Mouse (Mus musculus): Measurements from ENCODE around the gene Hrh1. TPM values are rescaled to one million over a fixed set of nuclear protein-coding genes. Genes with fewer than 3 reads are reported as not detected.

Gene Hrh1
- polyA plus RNA-seq, 1 experiment from 2014 or later = 0.19 TPM

DNA sequence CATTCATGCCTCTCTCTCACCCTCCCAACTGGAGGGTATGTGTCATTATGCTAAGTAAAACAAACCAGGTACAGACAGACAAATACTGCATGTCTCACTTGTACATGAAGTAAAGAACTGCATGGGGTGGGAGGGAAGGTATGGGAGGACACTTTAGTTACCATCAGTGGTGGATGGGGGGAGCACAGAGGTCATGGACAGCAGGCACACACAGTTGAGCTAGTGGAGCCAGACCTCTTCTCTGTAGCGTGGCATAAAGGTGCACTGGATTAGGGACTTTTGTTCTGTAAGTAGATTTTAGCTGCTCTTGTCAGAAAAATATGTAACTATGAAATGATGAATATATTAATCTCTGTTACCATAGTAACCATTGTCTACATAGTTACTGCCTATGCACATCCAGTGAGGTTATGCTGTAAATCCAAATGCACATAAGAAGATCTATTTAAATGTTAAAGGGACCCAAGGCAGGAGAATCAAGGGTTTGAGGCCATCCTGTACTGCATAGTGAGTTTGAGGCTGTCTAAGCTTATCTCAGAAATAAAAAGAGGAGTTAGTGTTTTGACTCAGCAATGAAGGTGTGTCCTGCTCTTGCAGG lies 46.6 kb downstream of the Hrh1 start:
- no peak overlapping the region for H3K27ac ChIP-seq (ENCODE audit: low read length)
- TF ChIP-seq EP300 (IDR thresholded peaks at IDR 0.05) (no peak), CTCF (IDR thresholded peaks at IDR 0.05) (no peak)
- H3K4me2 ChIP-seq (replicated peaks; ENCODE audit: low read depth, low read length) = no peak overlapping the region
- ATAC-seq (no peak), DNase-seq (ENCODE audit: low spot score) (no peak)
- no peaks in the 10 kb centered on the region for H3K36me3 ChIP-seq (ENCODE audit: insufficient read depth, low read length)
- H3K4me1 ChIP-seq (ENCODE audit: insufficient read depth, low read depth, low read length) = no peaks in the 10 kb centered on the region
- no peaks in the 10 kb centered on the region for H3K9me3 ChIP-seq (ENCODE audit: low read length)
- WGBS = 75% methylated on average over 1 of the region's 1 CpGs
- peaks cover 3% of the 10 kb centered on the region; the same call in 1 of the 2 replicates for H3K27me3 ChIP-seq (replicated peaks; ENCODE audit: insufficient read depth, low read length)
- no peak overlapping the region for H3K4me3 ChIP-seq (ENCODE audit: low read depth, low read length)
- no peak overlapping the region for H3K9ac ChIP-seq (replicated peaks; ENCODE audit: low read depth)

DNA sequence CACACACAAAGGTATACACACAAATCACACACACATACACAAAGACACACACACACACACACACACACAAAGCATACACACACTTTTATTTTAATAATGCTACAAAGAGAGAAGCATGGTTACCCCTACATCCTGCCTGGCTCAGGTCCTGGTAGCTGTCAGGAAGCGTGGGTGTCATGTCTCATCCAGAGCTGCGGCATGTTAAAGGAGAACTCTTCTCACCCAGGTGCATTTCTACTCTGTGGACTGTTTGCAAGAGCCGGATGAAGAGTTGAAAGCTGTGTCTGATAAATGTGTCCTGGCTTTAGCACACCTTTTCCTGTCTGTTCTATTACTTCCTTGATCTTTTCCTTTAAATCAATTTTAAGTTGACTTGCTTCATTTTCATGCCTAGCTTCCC lies 47.2 kb downstream of the Hrh1 start:
- no peaks in the 10 kb centered on the region for H3K36me3 ChIP-seq (ENCODE audit: insufficient read depth, low read length)
- DNase-seq (ENCODE audit: low spot score) = no peak
- H3K4me1 ChIP-seq (ENCODE audit: insufficient read depth, low read depth, low read length) = no peaks in the 10 kb centered on the region
- peaks cover 3% of the 10 kb centered on the region; the same call in 1 of the 2 replicates for H3K27me3 ChIP-seq (replicated peaks; ENCODE audit: insufficient read depth, low read length)
- H3K4me3 ChIP-seq (ENCODE audit: low read depth, low read length) = no peak overlapping the region
- no peak overlapping the region for H3K4me2 ChIP-seq (replicated peaks; ENCODE audit: low read depth, low read length)
- ATAC-seq = no peak
- H3K9me3 ChIP-seq (ENCODE audit: low read length) = no peaks in the 10 kb centered on the region
- H3K27ac ChIP-seq (ENCODE audit: low read length) = no peak overlapping the region
- 43% methylated on average over 3 of the region's 3 CpGs for WGBS
- no peak for TF ChIP-seq EP300 (IDR thresholded peaks at IDR 0.05)
- TF ChIP-seq CTCF (IDR thresholded peaks at IDR 0.05) = no peak
- H3K9ac ChIP-seq (replicated peaks; ENCODE audit: low read depth) = no peak overlapping the region

DNA sequence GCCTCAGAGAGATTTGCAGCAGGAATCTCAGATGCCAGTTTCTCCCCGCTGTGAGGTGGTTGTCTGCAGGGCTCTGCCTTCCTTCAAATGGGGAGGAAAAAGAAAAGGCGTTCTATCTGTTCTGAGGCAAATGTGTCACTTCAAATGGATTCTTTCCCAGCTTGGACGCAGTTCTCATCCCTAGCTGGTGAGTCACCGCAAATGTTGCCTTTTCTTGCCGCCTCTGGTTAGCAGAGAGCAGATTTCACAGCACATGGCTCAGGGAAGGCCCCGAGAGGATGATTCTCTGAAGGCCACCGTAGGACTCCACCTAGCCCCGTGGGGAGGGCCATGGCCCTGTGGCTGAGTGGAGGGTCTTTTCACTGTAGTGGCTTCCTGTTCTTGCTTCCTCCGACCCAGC lies 51.2 kb downstream of the Hrh1 start:
- 65% methylated on average over 9 of the region's 9 CpGs for WGBS
- TF ChIP-seq CTCF (IDR thresholded peaks at IDR 0.05) (no peak), EP300 (IDR thresholded peaks at IDR 0.05) (no peak)

DNA sequence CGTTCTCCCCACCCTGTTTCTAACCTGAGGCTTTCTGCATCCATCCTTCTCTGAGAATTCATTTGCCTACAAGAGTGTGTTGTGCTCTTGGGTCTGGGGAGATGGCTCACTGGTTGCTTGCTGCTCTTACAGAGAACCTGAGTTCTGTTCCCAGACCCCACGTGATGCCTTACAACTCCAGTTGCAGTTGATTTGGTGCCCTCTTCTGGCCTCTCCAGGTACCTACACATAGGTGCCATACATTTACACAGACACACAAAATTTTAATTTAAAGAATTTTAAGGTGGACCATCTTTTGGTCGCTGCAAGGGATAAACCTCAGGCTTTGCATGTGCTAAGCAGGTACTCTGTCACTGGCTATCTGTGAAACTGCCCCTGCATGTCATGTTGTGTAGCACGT lies 57.5 kb downstream of the Hrh1 start:
- H3K27me3 ChIP-seq (replicated peaks; ENCODE audit: insufficient read depth, low read length) = no peaks in the 10 kb centered on the region
- no peak for TF ChIP-seq EP300 (IDR thresholded peaks at IDR 0.05)
- TF ChIP-seq CTCF (IDR thresholded peaks at IDR 0.05) = no peak
- no peak overlapping the region for H3K4me2 ChIP-seq (replicated peaks; ENCODE audit: low read depth, low read length)
- no peak overlapping the region for H3K9ac ChIP-seq (replicated peaks; ENCODE audit: low read depth)
- no peak for DNase-seq (ENCODE audit: low spot score)
- no peaks in the 10 kb centered on the region for H3K36me3 ChIP-seq (ENCODE audit: insufficient read depth, low read length)
- H3K4me3 ChIP-seq (ENCODE audit: low read depth, low read length) = no peak overlapping the region
- H3K9me3 ChIP-seq (ENCODE audit: low read length) = no peaks in the 10 kb centered on the region
- WGBS = 85% methylated on average over 4 of the region's 4 CpGs
- no peak for ATAC-seq
- no peak overlapping the region for H3K27ac ChIP-seq (ENCODE audit: low read length)
- no peaks in the 10 kb centered on the region for H3K4me1 ChIP-seq (ENCODE audit: insufficient read depth, low read depth, low read length)

More for the DNA sequence above, 51.2 kb downstream of the Hrh1 start:
- no peak for ATAC-seq
- Histone ChIP-seq H3K4me2 (replicated peaks; ENCODE audit: low read depth, low read length) (no peak overlapping the region), H3K27ac (ENCODE audit: low read length) (no peak overlapping the region), H3K4me3 (ENCODE audit: low read depth, low read length) (no peak overlapping the region), H3K4me1 (ENCODE audit: insufficient read depth, low read depth, low read length) (no peaks in the 10 kb centered on the region), H3K9ac (replicated peaks; ENCODE audit: low read depth) (no peak overlapping the region), H3K27me3 (replicated peaks; ENCODE audit: insufficient read depth, low read length) (no peaks in the 10 kb centered on the region), H3K9me3 (ENCODE audit: low read length) (no peaks in the 10 kb centered on the region), H3K36me3 (ENCODE audit: insufficient read depth, low read length) (no peaks in the 10 kb centered on the region)
- DNase-seq (ENCODE audit: low spot score) = no peak

DNA sequence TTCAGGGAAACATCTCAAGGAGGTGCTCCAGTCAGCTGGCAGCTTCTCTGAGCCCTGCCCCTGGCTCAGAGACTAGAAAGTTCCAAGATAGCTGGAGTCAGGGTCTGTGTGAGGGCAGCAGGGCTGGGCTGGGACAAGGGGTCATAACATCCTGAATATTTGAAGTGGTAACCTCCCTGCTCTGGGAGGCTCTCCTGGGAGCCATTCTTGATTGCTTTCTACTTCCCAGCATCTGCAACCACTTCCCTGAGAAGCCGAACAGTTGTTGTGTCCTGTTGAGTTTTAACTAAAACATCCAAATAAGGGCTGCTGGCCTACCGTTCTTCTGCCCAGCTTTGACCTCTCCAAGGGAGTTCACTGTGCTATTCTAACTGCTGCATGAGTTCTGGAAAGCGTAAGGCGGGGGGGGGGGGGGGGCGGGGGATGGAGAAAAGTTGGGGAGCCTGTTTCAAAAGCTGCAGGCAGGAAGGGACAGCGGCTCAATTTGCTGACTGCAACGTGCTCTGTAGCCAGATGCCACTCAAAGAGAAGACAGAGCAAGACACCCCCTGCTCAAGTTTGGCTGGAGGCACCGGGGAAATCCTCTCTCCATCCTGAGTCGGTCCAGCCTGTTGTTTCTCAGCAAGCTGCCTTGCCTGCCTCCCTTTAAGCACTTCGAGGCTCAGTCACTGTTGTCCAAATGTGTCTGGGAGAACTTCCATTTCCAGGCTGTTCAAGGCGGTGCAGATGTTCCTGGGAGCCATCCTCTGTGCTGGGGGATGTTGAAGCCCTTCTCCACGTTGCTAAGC lies 58.7 kb downstream of the Hrh1 start:
- H3K9me3 ChIP-seq (ENCODE audit: low read length) = no peaks in the 10 kb centered on the region
- no peak overlapping the region for H3K27ac ChIP-seq (ENCODE audit: low read length)
- no peak for TF ChIP-seq CTCF (IDR thresholded peaks at IDR 0.05)
- TF ChIP-seq EP300 (IDR thresholded peaks at IDR 0.05) = no peak
- no peaks in the 10 kb centered on the region for H3K27me3 ChIP-seq (replicated peaks; ENCODE audit: insufficient read depth, low read length)
- ATAC-seq (no peak), DNase-seq (ENCODE audit: low spot score) (no peak)
- no peak overlapping the region for H3K9ac ChIP-seq (replicated peaks; ENCODE audit: low read depth)
- no peak overlapping the region for H3K4me2 ChIP-seq (replicated peaks; ENCODE audit: low read depth, low read length)
- H3K36me3 ChIP-seq (ENCODE audit: insufficient read depth, low read length) = no peaks in the 10 kb centered on the region
- H3K4me1 ChIP-seq (ENCODE audit: insufficient read depth, low read depth, low read length) = no peaks in the 10 kb centered on the region
- H3K4me3 ChIP-seq (ENCODE audit: low read depth, low read length) = no peak overlapping the region
- WGBS = 55% methylated on average over 10 of the region's 12 CpGs

DNA sequence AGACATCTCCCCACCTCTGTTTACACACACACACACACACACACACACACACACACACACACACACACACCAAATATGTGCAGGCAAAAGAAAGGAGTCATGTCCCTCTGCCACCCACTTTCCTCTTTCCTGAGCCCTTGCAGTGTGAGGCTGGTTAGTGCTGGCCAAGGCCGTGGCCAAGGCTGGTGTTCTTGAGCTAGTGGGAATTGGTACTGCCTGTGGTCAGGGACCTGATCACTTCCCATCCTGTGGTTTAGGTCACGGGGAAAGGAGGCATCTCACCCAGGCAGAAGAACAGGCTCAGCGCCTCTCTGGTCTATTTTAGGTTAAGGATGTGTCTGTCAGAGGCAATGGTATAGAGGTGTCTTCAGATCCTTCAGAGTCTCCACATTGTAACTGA lies 59.6 kb downstream of the Hrh1 start:
- Histone ChIP-seq H3K27me3 (replicated peaks; ENCODE audit: insufficient read depth, low read length) (no peaks in the 10 kb centered on the region), H3K36me3 (ENCODE audit: insufficient read depth, low read length) (no peaks in the 10 kb centered on the region), H3K4me2 (replicated peaks; ENCODE audit: low read depth, low read length) (no peak overlapping the region), H3K9me3 (ENCODE audit: low read length) (no peaks in the 10 kb centered on the region), H3K27ac (ENCODE audit: low read length) (no peak overlapping the region), H3K4me1 (ENCODE audit: insufficient read depth, low read depth, low read length) (no peaks in the 10 kb centered on the region), H3K4me3 (ENCODE audit: low read depth, low read length) (no peak overlapping the region), H3K9ac (replicated peaks; ENCODE audit: low read depth) (no peak overlapping the region)
- no peak for ATAC-seq
- no peak for DNase-seq (ENCODE audit: low spot score)
- TF ChIP-seq CTCF (IDR thresholded peaks at IDR 0.05) (no peak), EP300 (IDR thresholded peaks at IDR 0.05) (no peak)
- WGBS = 83% methylated on average over 3 of the region's 3 CpGs

All from lung, postnatal 0 days (tissue).